Mouse (Mus musculus) heart, adult 2 months (tissue): ENCODE data around the gene Brd3.

Experiments
- CTCF ChIP-seq: fragments of 200-600 bp; IDR thresholded peaks from 2 replicates; pipeline ENCODE4 v1.8.1; 2022; ENCODE audit warnings: antibody characterized with exemption, mild to moderate bottlenecking, moderate library complexity
- EP300 ChIP-seq: fragments of 200-500 bp; IDR thresholded peaks from 2 replicates; pipeline ENCODE4 v1.6.1; 2011; ENCODE audit warnings: low read depth, low read length, control low read depth; ENCODE audit not compliant: insufficient read depth
- POLR2A ChIP-seq: fragments of 200-500 bp; IDR thresholded peaks from 2 replicates; pipeline ENCODE4 v1.6.1; 2011; ENCODE audit warnings: mild to moderate bottlenecking, low read depth, low read length, control low read depth; ENCODE audit not compliant: insufficient read depth

GRCm38 (mm10) chr2:27505539-27505938 is 1.9 kb downstream of the Brd3 start:
- TF ChIP-seq EP300 (0 out of 2 replicates have a peak, but pooled peaks have one; percentile 30), POLR2A (no peak), CTCF (peak; percentile 30; the same call in 1 of the 2 replicates)
